Mouse (Mus musculus): ENCODE measurements at regions not wholly inside any gene's neighbourhood (a gene's known extent, or its start where the extent isn't known, plus 50 kb on each side); places are given as distances from the start of the nearest gene placed in this dataset.

DNA sequence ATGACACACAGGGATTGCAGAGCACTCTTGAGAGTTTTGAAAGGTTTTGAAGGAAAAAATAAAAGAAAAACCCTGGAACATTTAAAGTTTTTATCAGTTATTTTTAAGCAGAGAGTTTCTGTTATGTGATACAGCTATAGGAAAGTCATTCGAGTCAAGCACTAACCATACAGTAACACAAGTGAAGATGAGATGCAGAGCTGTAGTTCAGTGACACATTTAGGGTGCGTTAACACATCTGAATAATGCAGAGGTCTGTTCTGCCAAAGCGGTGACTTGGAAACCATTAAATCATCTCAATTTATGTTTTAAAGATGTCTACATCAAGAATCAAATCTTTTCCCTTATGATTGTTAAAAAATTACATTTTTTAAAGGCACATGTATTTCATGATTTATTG lies 126.8 kb downstream of the Ahr start:
- TF ChIP-seq CTCF (IDR thresholded peaks at IDR 0.05; ENCODE audit: low read depth, low read length) (no peak), POLR2A (IDR thresholded peaks at IDR 0.05; ENCODE audit: borderline replicate concordance, low read depth, low read length) (no peak)
